Mouse (Mus musculus) hindbrain, embryonic 16.5 days (tissue): Measurements from ENCODE around the gene Sos1. TPM values are rescaled to one million over a fixed set of nuclear protein-coding genes. Genes with fewer than 3 reads are reported as not detected.

ENCODE experiments used
- ATAC-seq: fragments of 200-750 bp; cut with Nextera tagmentation; 2 replicates; pipeline ENCODE4 v1.8.0; 2017; ENCODE audit warnings: moderate TSS enrichment, moderate library complexity
- H3K27ac ChIP-seq: fragments of 300-500 bp; sonication (generic); 2 replicates; pipeline ENCODE4 v1.5.1; 2014; ENCODE audit warnings: low read depth, mild to moderate bottlenecking, control low read depth, low read length, moderate library complexity
- H3K27me3 ChIP-seq: fragments of 300-500 bp; sonication (generic); replicated peaks from 2 replicates; pipeline ENCODE4 v1.6.1; 2014; ENCODE audit warnings: low read length; ENCODE audit not compliant: control insufficient read depth, insufficient read depth
- H3K36me3 ChIP-seq: fragments of 300-500 bp; sonication (generic); 2 replicates; pipeline ENCODE4 v1.6.1; 2014; ENCODE audit warnings: mild to moderate bottlenecking, low read length, moderate library complexity, mixed read lengths; ENCODE audit not compliant: control insufficient read depth, insufficient read depth
- H3K4me1 ChIP-seq: fragments of 300-500 bp; sonication (generic); 2 replicates; pipeline ENCODE4 v1.6.1; 2014; ENCODE audit warnings: low read depth, low read length; ENCODE audit not compliant: control insufficient read depth, insufficient read depth
- H3K4me2 ChIP-seq: fragments of 300-500 bp; sonication (generic); 2 replicates; pipeline ENCODE4 v1.6.1; 2014; ENCODE audit warnings: mild to moderate bottlenecking, low read length, control low read depth, moderate library complexity
- H3K4me3 ChIP-seq: fragments of 300-500 bp; sonication (generic); 2 replicates; pipeline ENCODE4 v1.5.1; 2014; ENCODE audit warnings: mild to moderate bottlenecking, low read length, control low read depth, moderate library complexity
- H3K9ac ChIP-seq: fragments of 300-500 bp; sonication (generic); 2 replicates; pipeline ENCODE4 v1.6.1; 2014; ENCODE audit warnings: low read depth, mild to moderate bottlenecking, control low read depth, low read length, moderate library complexity
- H3K9me3 ChIP-seq: fragments of 300-500 bp; sonication (generic); 2 replicates; pipeline ENCODE4 v1.6.1; 2014; ENCODE audit warnings: mild to moderate bottlenecking, low read length, moderate library complexity; ENCODE audit not compliant: control insufficient read depth
- WGBS: fragments of 180-500 bp; shearing (Covaris S2); extraction: QIAGEN DNeasy Blood & Tissue Kit; methylation state at CpG from one replicate; pipeline ENCODE4 v1.1.7; 2014; 5-methylcytosine and 5-hydroxymethylcytosine counted together
- polyA plus RNA-seq: library from polyadenylated mRNA; unstranded; fragments of >200 nt; fragmentation: Nextera tagmentation; extraction: Ambion mirVana; gene quantifications from 2 replicates; pipeline ENCODE4 v1.2.1, GENCODE M21; 2015

Gene Sos1
- polyA plus RNA-seq, 1 experiment from 2014 or later = 6.1 TPM

GRCm38 (mm10) chr17:80445433-80445832, 34.8 kb downstream of the Sos1 start:
- peaks cover 29% of the 10 kb centered on the region for H3K36me3 ChIP-seq
- no peaks in the 10 kb centered on the region for H3K4me1 ChIP-seq
- no peak overlapping the region for H3K4me3 ChIP-seq
- H3K27ac ChIP-seq = no peak overlapping the region
- no peaks in the 10 kb centered on the region for H3K27me3 ChIP-seq
- ATAC-seq = no peak
- no peaks in the 10 kb centered on the region for H3K9me3 ChIP-seq
- no peak overlapping the region for H3K4me2 ChIP-seq
- no peak overlapping the region for H3K9ac ChIP-seq
- 95% methylated on average over 7 of the region's 7 CpGs for WGBS

GRCm38 (mm10) chr17:80435680-80436079, 44.6 kb downstream of the Sos1 start:
- Histone ChIP-seq H3K27me3 (no peaks in the 10 kb centered on the region), H3K4me3 (no peak overlapping the region), H3K9me3 (no peaks in the 10 kb centered on the region), H3K4me1 (no peaks in the 10 kb centered on the region), H3K9ac (no peak overlapping the region), H3K27ac (no peak overlapping the region), H3K36me3 (peaks cover 15% of the 10 kb centered on the region), H3K4me2 (no peak overlapping the region)
- ATAC-seq = no peak
- 90% methylated on average over 5 of the region's 5 CpGs for WGBS

GRCm38 (mm10) chr17:80434430-80434829, 45.8 kb downstream of the Sos1 start:
- H3K27ac ChIP-seq = no peak overlapping the region
- no peak for ATAC-seq
- WGBS = 68% methylated on average over 3 of the region's 3 CpGs
- no peak overlapping the region for H3K4me2 ChIP-seq
- H3K4me3 ChIP-seq = no peak overlapping the region
- H3K27me3 ChIP-seq = no peaks in the 10 kb centered on the region
- H3K9me3 ChIP-seq = no peaks in the 10 kb centered on the region
- H3K9ac ChIP-seq = no peak overlapping the region
- H3K36me3 ChIP-seq = peaks cover 17% of the 10 kb centered on the region
- no peaks in the 10 kb centered on the region for H3K4me1 ChIP-seq

- 96% methylated on average over 9 of the region's 9 CpGs for WGBS
- no peak for ATAC-seq
- H3K27ac ChIP-seq = no peak overlapping the region
Observed at GRCm38 (mm10) chr17:80431997-80432396, 48.3 kb downstream of the Sos1 start.

GRCm38 (mm10) chr17:80427966-80428365, 52.3 kb downstream of the Sos1 start:
- Histone ChIP-seq H3K4me2 (no peak overlapping the region), H3K27ac (no peak overlapping the region), H3K4me1 (no peaks in the 10 kb centered on the region), H3K9ac (no peak overlapping the region), H3K9me3 (no peaks in the 10 kb centered on the region), H3K36me3 (peaks cover 6% of the 10 kb centered on the region), H3K27me3 (no peaks in the 10 kb centered on the region), H3K4me3 (no peak overlapping the region)
- 62% methylated on average over 2 of the region's 2 CpGs for WGBS
- ATAC-seq = no peak

More at GRCm38 (mm10) chr17:80431997-80432396, 48.3 kb downstream of the Sos1 start:
- no peak overlapping the region for H3K4me3 ChIP-seq
- no peak overlapping the region for H3K9ac ChIP-seq
- no peaks in the 10 kb centered on the region for H3K4me1 ChIP-seq
- H3K9me3 ChIP-seq = no peaks in the 10 kb centered on the region
- H3K36me3 ChIP-seq = peaks cover 13% of the 10 kb centered on the region
- H3K4me2 ChIP-seq = no peak overlapping the region
- no peaks in the 10 kb centered on the region for H3K27me3 ChIP-seq

- Histone ChIP-seq H3K4me1 (no peaks in the 10 kb centered on the region), H3K4me3 (no peak overlapping the region), H3K27me3 (no peaks in the 10 kb centered on the region), H3K9ac (no peak overlapping the region), H3K9me3 (no peaks in the 10 kb centered on the region), H3K4me2 (no peak overlapping the region), H3K36me3 (peaks cover 15% of the 10 kb centered on the region), H3K27ac (no peak overlapping the region)
- 0 out of 2 replicates have a peak, but pooled peaks have one; percentile 34 for ATAC-seq
- WGBS = 63% methylated on average over 5 of the region's 5 CpGs
Observed at GRCm38 (mm10) chr17:80426901-80427300, 53.4 kb downstream of the Sos1 start.

- Histone ChIP-seq H3K36me3 (peaks cover 16% of the 10 kb centered on the region), H3K4me1 (no peaks in the 10 kb centered on the region), H3K27ac (no peak overlapping the region), H3K9ac (no peak overlapping the region), H3K27me3 (no peaks in the 10 kb centered on the region), H3K4me3 (no peak overlapping the region), H3K4me2 (no peak overlapping the region), H3K9me3 (no peaks in the 10 kb centered on the region)
- WGBS = 88% methylated on average over 7 of the region's 7 CpGs
- ATAC-seq = no peak
Observed at GRCm38 (mm10) chr17:80426171-80426570, 54.1 kb downstream of the Sos1 start.

- Histone ChIP-seq H3K27ac (no peak overlapping the region), H3K4me3 (no peak overlapping the region), H3K9ac (no peak overlapping the region), H3K4me2 (no peak overlapping the region), H3K9me3 (no peaks in the 10 kb centered on the region), H3K36me3 (peaks cover 36% of the 10 kb centered on the region), H3K27me3 (no peaks in the 10 kb centered on the region), H3K4me1 (no peaks in the 10 kb centered on the region)
- WGBS = 95% methylated on average over 1 of the region's 1 CpGs
- ATAC-seq = no peak
Observed at GRCm38 (mm10) chr17:80420998-80421397, 59.3 kb downstream of the Sos1 start.

- Histone ChIP-seq H3K9me3 (no peaks in the 10 kb centered on the region), H3K4me2 (no peak overlapping the region), H3K9ac (no peak overlapping the region), H3K36me3 (peaks cover 44% of the 10 kb centered on the region), H3K27me3 (no peaks in the 10 kb centered on the region), H3K4me1 (no peaks in the 10 kb centered on the region), H3K4me3 (no peak overlapping the region), H3K27ac (no peak overlapping the region)
- 79% methylated on average over 10 of the region's 10 CpGs for WGBS
- no peak for ATAC-seq
Observed at GRCm38 (mm10) chr17:80418572-80419210, 61.6 kb downstream of the Sos1 start.
